In the genomic region with DNA sequence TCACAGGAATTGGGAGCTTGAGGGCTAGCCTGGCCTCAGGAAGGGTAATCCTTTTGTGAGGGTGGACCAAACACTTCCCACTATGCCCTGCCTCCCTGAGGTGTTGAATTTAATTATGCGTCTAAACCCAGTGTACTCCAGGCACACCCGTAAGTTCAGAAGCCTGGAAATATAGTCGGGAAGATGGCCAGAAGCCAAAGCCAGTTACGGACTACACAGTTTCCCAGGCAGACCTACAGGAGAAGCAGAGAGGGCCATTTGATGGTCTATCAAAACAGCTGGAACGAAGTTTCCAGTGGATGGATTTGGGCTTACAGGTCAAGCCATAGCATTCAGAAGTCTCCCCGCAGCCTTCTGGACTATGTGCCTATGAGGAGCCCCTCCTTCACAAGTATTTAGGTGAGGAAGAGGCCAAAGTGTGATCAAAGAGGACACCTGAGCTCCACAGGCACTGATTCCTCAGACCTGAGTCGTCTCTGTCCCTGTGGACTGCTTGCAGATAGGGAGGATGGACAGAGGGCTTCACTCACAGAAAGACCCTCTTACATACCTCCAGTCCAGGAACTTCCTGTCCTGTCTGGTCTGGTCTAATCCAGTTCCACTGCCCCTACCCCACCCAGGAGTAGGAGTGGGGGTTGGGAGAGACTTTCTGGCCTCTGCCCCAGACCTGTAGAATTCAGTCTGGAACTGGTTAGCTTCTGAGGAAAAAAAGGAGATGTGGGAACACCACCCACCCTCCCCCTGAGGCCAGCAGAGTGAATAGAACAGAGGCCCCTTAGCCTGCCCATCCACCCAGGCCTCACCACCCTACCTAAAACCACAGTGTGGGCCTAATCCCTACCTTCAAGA, we compare ENCODE assay signal across 8 mouse cellular contexts. TPM values are rescaled to one million over a fixed set of nuclear protein-coding genes. Genes with fewer than 3 reads are reported as not detected.
DNase-seq lines count a peak whose midpoint lies in the region; ATAC-seq and TF ChIP-seq lines count a peak whose summit lies in the region.

No protein-coding gene starts in this region.

- intact Hi-C loops in gastrocnemius, adult 2 months (cut with DNase I), result no loop called here
- intact Hi-C loops in gastrocnemius, postnatal 36 days (cut with DNase I), result no loop called here

- 73% methylated on average over 7 of the region's 7 CpGs for WGBS in embryonic facial prominence, embryonic 10.5 days
- 53% methylated on average over 7 of the region's 7 CpGs for WGBS in intestine, postnatal 0 days
- WGBS in midbrain, embryonic 12.5 days, result 82% methylated on average over 7 of the region's 7 CpGs

- H3K9me3 ChIP-seq in embryonic facial prominence, embryonic 10.5 days, result no peaks in the 10 kb centered on the region
- H3K9me3 ChIP-seq in intestine, postnatal 0 days (ENCODE audit: control insufficient read depth), result no peaks in the 10 kb centered on the region
- H3K9me3 ChIP-seq in midbrain, embryonic 12.5 days, result no peaks in the 10 kb centered on the region

- no peak for DNase-seq in gastrocnemius, adult 2 months
- no peak for DNase-seq in gastrocnemius, postnatal 36 days
- DNase-seq in embryonic facial prominence, embryonic 10.5 days (ENCODE audit: low spot score), result peak; percentile 59
- DNase-seq in layer of hippocampus, adult 18-20 months (ENCODE audit: low spot score in 2 of 2), result no peak

- peak overlapping the region; percentile 94 for H3K27ac ChIP-seq in gastrocnemius, adult 2 months
- peak overlapping the region; percentile 86 for H3K27ac ChIP-seq in embryonic facial prominence, embryonic 10.5 days (replicated peaks)
- peak overlapping the region; percentile 79 for H3K27ac ChIP-seq in intestine, postnatal 0 days (ENCODE audit: low read depth, low read length)
- H3K27ac ChIP-seq in midbrain, embryonic 12.5 days (replicated peaks), result peak overlapping the region; percentile 73; the same call in 1 of the 2 replicates

- no peak overlapping the region for H3K4me2 ChIP-seq in intestine, postnatal 0 days (replicated peaks; ENCODE audit: low read depth)
- H3K4me2 ChIP-seq in midbrain, embryonic 12.5 days (replicated peaks), result no peak overlapping the region

- no peak overlapping the region for H3K4me3 ChIP-seq in gastrocnemius, adult 2 months
- H3K4me3 ChIP-seq in embryonic facial prominence, embryonic 10.5 days, result peak overlapping the region; percentile 11; the same call in 1 of the 2 replicates
- H3K4me3 ChIP-seq in intestine, postnatal 0 days (ENCODE audit: low read depth, low read length), result no peak overlapping the region
- no peak overlapping the region for H3K4me3 ChIP-seq in midbrain, embryonic 12.5 days

- H3K4me1 ChIP-seq in embryonic facial prominence, embryonic 10.5 days, result peaks cover 32% of the 10 kb centered on the region
- 0 out of 2 replicates have a peak, but pooled peaks cover 12% of the 10 kb centered on the region for H3K4me1 ChIP-seq in intestine, postnatal 0 days (replicated peaks; ENCODE audit: control insufficient read depth, insufficient read depth, low read length)
- H3K4me1 ChIP-seq in midbrain, embryonic 12.5 days, result peaks cover 23% of the 10 kb centered on the region

- no peak for TF ChIP-seq CTCF in gastrocnemius, adult 2 months (IDR thresholded peaks at IDR 0.05)
- no peak for TF ChIP-seq CTCF in intestine, postnatal 0 days (IDR thresholded peaks at IDR 0.05; ENCODE audit: low read depth)

- no peaks in the 10 kb centered on the region for H3K27me3 ChIP-seq in embryonic facial prominence, embryonic 10.5 days (replicated peaks; ENCODE audit: low read depth, poor library complexity, severe bottlenecking)
- no peaks in the 10 kb centered on the region for H3K27me3 ChIP-seq in intestine, postnatal 0 days (replicated peaks; ENCODE audit: control insufficient read depth, insufficient read depth, low read length)
- H3K27me3 ChIP-seq in midbrain, embryonic 12.5 days, result no peaks in the 10 kb centered on the region

- H3K36me3 ChIP-seq in embryonic facial prominence, embryonic 10.5 days (replicated peaks), result peaks cover 61% of the 10 kb centered on the region
- peaks cover 40% of the 10 kb centered on the region for H3K36me3 ChIP-seq in intestine, postnatal 0 days (ENCODE audit: control insufficient read depth, insufficient read depth)
- H3K36me3 ChIP-seq in midbrain, embryonic 12.5 days, result peaks cover 48% of the 10 kb centered on the region

- H3K9ac ChIP-seq in intestine, postnatal 0 days (ENCODE audit: low read depth, low read length), result no peak overlapping the region; the same call in 1 of the 2 replicates
- no peak overlapping the region for H3K9ac ChIP-seq in midbrain, embryonic 12.5 days (replicated peaks)

- no peak for ATAC-seq in intestine, postnatal 0 days
- no peak for ATAC-seq in midbrain, embryonic 12.5 days (ENCODE audit: low FRiP score, low read depth)
- no peak for ATAC-seq in megakaryocyte, adult 5-6 weeks (ENCODE audit: poor library complexity, severe bottlenecking)
- ATAC-seq in cerebellum, adult (ENCODE audit: insufficient number of reproducible peaks, low FRiP score, low TSS enrichment), result no peak

RNA-seq across cellular contexts. Expression of gene Phyhd1, which starts 1.1 kb away (rescaled TPM):
- 10 to 100 TPM; 27.8 to 34.5 TPM for total RNA-seq in gastrocnemius, adult 2 months (2021)
- 10 to 100 TPM; 18.6 to 20.1 TPM for total RNA-seq in gastrocnemius, postnatal 36 days (2021)
- 2.9 and 4.9 TPM in 2 replicates for polyA plus RNA-seq in embryonic facial prominence, embryonic 10.5 days (2016; fragmentation: Nextera tagmentation; extraction: Ambion mirVana)
- polyA plus RNA-seq in intestine, postnatal 0 days (2015; fragmentation: Nextera tagmentation; extraction: Ambion mirVana), result 3.1 and 3.7 TPM in 2 replicates
- polyA plus RNA-seq in midbrain, embryonic 12.5 days (2016; fragmentation: Nextera tagmentation; extraction: Ambion mirVana), result 4.4 and 7.1 TPM in 2 replicates
- 10 to 100 TPM; 17.7 to 20.1 TPM for total RNA-seq in layer of hippocampus, adult 18-20 months (2021)
- 3.3 and 3.8 TPM in 2 replicates for total RNA-seq in megakaryocyte, adult 5-6 weeks (2015)
- 1.3 and 1.8 TPM in 2 replicates for total RNA-seq in megakaryocyte, adult 5-6 weeks (2017)

RNA-seq across cellular contexts. Expression of gene Gm28038, which starts 15.9 kb away (rescaled TPM):
- 1 to 10 TPM in 1 of 2 experiments, not detected in 1; 1.8 TPM for total RNA-seq in gastrocnemius, adult 2 months (2021)
- total RNA-seq in gastrocnemius, postnatal 36 days (2021), result not detected
- not detected in 2 replicates for polyA plus RNA-seq in embryonic facial prominence, embryonic 10.5 days (2016; fragmentation: Nextera tagmentation; extraction: Ambion mirVana)
- polyA plus RNA-seq in intestine, postnatal 0 days (2015; fragmentation: Nextera tagmentation; extraction: Ambion mirVana), result not detected in 2 replicates
- polyA plus RNA-seq in midbrain, embryonic 12.5 days (2016; fragmentation: Nextera tagmentation; extraction: Ambion mirVana), result not detected in 2 replicates
- not detected for total RNA-seq in layer of hippocampus, adult 18-20 months (2021)
- 4.0 TPM in 1 of 2 replicates, not detected in the other for total RNA-seq in megakaryocyte, adult 5-6 weeks (2015)
- total RNA-seq in megakaryocyte, adult 5-6 weeks (2017), result not detected in 2 replicates

RNA-seq across cellular contexts. Expression of gene Dolk, which starts 21.2 kb away (rescaled TPM):
- total RNA-seq in gastrocnemius, adult 2 months (2021), result 10 to 100 TPM; 20.2 to 21.0 TPM
- 10 to 100 TPM; 20.9 to 21.2 TPM for total RNA-seq in gastrocnemius, postnatal 36 days (2021)
- 23.9 and 24.0 TPM in 2 replicates for polyA plus RNA-seq in embryonic facial prominence, embryonic 10.5 days (2016; fragmentation: Nextera tagmentation; extraction: Ambion mirVana)
- polyA plus RNA-seq in intestine, postnatal 0 days (2015; fragmentation: Nextera tagmentation; extraction: Ambion mirVana), result 23.7 and 24.7 TPM in 2 replicates
- polyA plus RNA-seq in midbrain, embryonic 12.5 days (2016; fragmentation: Nextera tagmentation; extraction: Ambion mirVana), result 25.5 and 28.2 TPM in 2 replicates
- 10 to 100 TPM; 19.8 to 22.3 TPM for total RNA-seq in layer of hippocampus, adult 18-20 months (2021)
- total RNA-seq in megakaryocyte, adult 5-6 weeks (2015), result 5.5 and 6.6 TPM in 2 replicates
- total RNA-seq in megakaryocyte, adult 5-6 weeks (2017), result 10.1 and 13.0 TPM in 2 replicates

RNA-seq across cellular contexts. Expression of gene Nup188, which starts 21.3 kb away (rescaled TPM):
- 1 to 10 TPM; 8.4 to 9.9 TPM for total RNA-seq in gastrocnemius, adult 2 months (2021)
- 1 to 10 TPM; 6.9 to 9.1 TPM for total RNA-seq in gastrocnemius, postnatal 36 days (2021)
- polyA plus RNA-seq in embryonic facial prominence, embryonic 10.5 days (2016; fragmentation: Nextera tagmentation; extraction: Ambion mirVana), result 68.0 and 76.6 TPM in 2 replicates
- polyA plus RNA-seq in intestine, postnatal 0 days (2015; fragmentation: Nextera tagmentation; extraction: Ambion mirVana), result 7.1 and 9.1 TPM in 2 replicates
- polyA plus RNA-seq in midbrain, embryonic 12.5 days (2016; fragmentation: Nextera tagmentation; extraction: Ambion mirVana), result 34.3 and 37.7 TPM in 2 replicates
- 10 to 100 TPM; 19.5 to 21.9 TPM for total RNA-seq in layer of hippocampus, adult 18-20 months (2021)
- 16.4 and 18.7 TPM in 2 replicates for total RNA-seq in megakaryocyte, adult 5-6 weeks (2015)
- total RNA-seq in megakaryocyte, adult 5-6 weeks (2017), result 11.1 and 13.2 TPM in 2 replicates

RNA-seq across cellular contexts. Expression of gene Gm28035, which starts 24.5 kb away (rescaled TPM):
- total RNA-seq in gastrocnemius, adult 2 months (2021), result 1 to 10 TPM; 1.1 to 1.4 TPM
- 1 to 10 TPM in 1 of 2 experiments, under 1 TPM in 1; 0.99 to 2.0 TPM for total RNA-seq in gastrocnemius, postnatal 36 days (2021)
- polyA plus RNA-seq in embryonic facial prominence, embryonic 10.5 days (2016; fragmentation: Nextera tagmentation; extraction: Ambion mirVana), result 0.05 and 0.09 TPM in 2 replicates
- polyA plus RNA-seq in intestine, postnatal 0 days (2015; fragmentation: Nextera tagmentation; extraction: Ambion mirVana), result 0.03 and 0.04 TPM in 2 replicates
- polyA plus RNA-seq in midbrain, embryonic 12.5 days (2016; fragmentation: Nextera tagmentation; extraction: Ambion mirVana), result 0.39 and 0.51 TPM in 2 replicates
- 1 to 10 TPM; 8.4 to 9.5 TPM for total RNA-seq in layer of hippocampus, adult 18-20 months (2021)
- total RNA-seq in megakaryocyte, adult 5-6 weeks (2015), result 0.04 TPM in 1 of 2 replicates, not detected in the other
- not detected in 2 replicates for total RNA-seq in megakaryocyte, adult 5-6 weeks (2017)
